Mouse (Mus musculus) megakaryocyte, embryonic 14.5 days (primary cell): Measurements from ENCODE around the gene Scpep1. TPM values are rescaled to one million over a fixed set of nuclear protein-coding genes. Genes with fewer than 3 reads are reported as not detected.

Source experiments
- H3K27me3 ChIP-seq: replicated peaks from 2 replicates; pipeline ENCODE3; 2012; ENCODE audit warnings: inconsistent platforms
- H3K36me3 ChIP-seq: replicated peaks from 2 replicates; pipeline ENCODE3; 2012; ENCODE audit warnings: low read length, inconsistent platforms, mixed read lengths
- H3K4me1 ChIP-seq: 2 replicates; pipeline ENCODE4 v1.6.1; 2012; ENCODE audit warnings: inconsistent platforms
- H3K4me3 ChIP-seq: replicated peaks from 2 replicates; pipeline ENCODE3; 2012; ENCODE audit warnings: moderate library complexity, mild to moderate bottlenecking, inconsistent platforms
- H3K9me3 ChIP-seq: 2 replicates; pipeline ENCODE4 v1.6.1; 2012; ENCODE audit warnings: inconsistent platforms
- FLI1 ChIP-seq: IDR thresholded peaks from 2 replicates; pipeline ENCODE4 v1.6.1; 2012; ENCODE audit warnings: low read length, inconsistent platforms, mixed read lengths
- GATA1 ChIP-seq: IDR thresholded peaks from 3 replicates; pipeline ENCODE4 v1.6.1; 2012; ENCODE audit warnings: mixed read lengths, low read length, inconsistent platforms, borderline replicate concordance
- polyA plus RNA-seq: library from polyadenylated mRNA; stranded (reverse); fragments of >175 nt; gene quantifications from 2 replicates; pipeline ENCODE4 v1.2.3, GENCODE M21; 2012; ENCODE audit warnings: low replicate concordance; ENCODE audit not compliant: insufficient read depth

The Scpep1 gene
- polyA plus RNA-seq, 1 experiment, result 7.4 TPM

- Histone ChIP-seq H3K9me3 (no peaks in the 10 kb centered on the region), H3K4me1 (no peaks in the 10 kb centered on the region), H3K4me3 (no peak overlapping the region), H3K36me3 (no peaks in the 10 kb centered on the region), H3K27me3 (peaks cover 2% of the 10 kb centered on the region)
- TF ChIP-seq GATA1, result no peak
- no peak for TF ChIP-seq FLI1
These were observed 23.4 kb downstream of the Scpep1 start for GRCm38 (mm10) chr11:88931692-88932530.

GRCm38 (mm10) chr11:88926566-88926965 lies 28.7 kb downstream of the Scpep1 start:
- no peak overlapping the region for H3K4me3 ChIP-seq

GRCm38 (mm10) chr11:88909388-88910036 lies 45.8 kb downstream of the Scpep1 start:
- peaks cover 8% of the 10 kb centered on the region for H3K27me3 ChIP-seq
- no peak overlapping the region for H3K4me3 ChIP-seq
- no peak for TF ChIP-seq GATA1
- no peak for TF ChIP-seq FLI1
- no peaks in the 10 kb centered on the region for H3K9me3 ChIP-seq
- H3K4me1 ChIP-seq, result peaks cover 4% of the 10 kb centered on the region
- no peaks in the 10 kb centered on the region for H3K36me3 ChIP-seq

More at GRCm38 (mm10) chr11:88926566-88926965, 28.7 kb downstream of the Scpep1 start:
- no peak for TF ChIP-seq GATA1
- TF ChIP-seq FLI1, result no peak
- Histone ChIP-seq H3K9me3 (no peaks in the 10 kb centered on the region), H3K4me1 (no peaks in the 10 kb centered on the region), H3K27me3 (peaks cover 2% of the 10 kb centered on the region), H3K36me3 (peaks cover 2% of the 10 kb centered on the region)

- TF ChIP-seq FLI1 (no peak), GATA1 (no peak)
- Histone ChIP-seq H3K4me3 (no peak overlapping the region), H3K27me3 (peaks cover 13% of the 10 kb centered on the region), H3K4me1 (peaks cover 4% of the 10 kb centered on the region), H3K9me3 (no peaks in the 10 kb centered on the region), H3K36me3 (no peaks in the 10 kb centered on the region)
These were observed 46.6 kb downstream of the Scpep1 start for GRCm38 (mm10) chr11:88908557-88909211.

- Histone ChIP-seq H3K36me3 (no peaks in the 10 kb centered on the region), H3K4me3 (no peak overlapping the region), H3K4me1 (peaks cover 4% of the 10 kb centered on the region), H3K27me3 (peaks cover 15% of the 10 kb centered on the region), H3K9me3 (no peaks in the 10 kb centered on the region)
- TF ChIP-seq FLI1, result no peak
These were observed 47.4 kb downstream of the Scpep1 start for GRCm38 (mm10) chr11:88907886-88908285.

- no peak for TF ChIP-seq FLI1
- H3K27me3 ChIP-seq, result peaks cover 23% of the 10 kb centered on the region
- no peaks in the 10 kb centered on the region for H3K36me3 ChIP-seq
- peaks cover 4% of the 10 kb centered on the region for H3K4me1 ChIP-seq
- H3K4me3 ChIP-seq, result no peak overlapping the region
- no peaks in the 10 kb centered on the region for H3K9me3 ChIP-seq
These were observed 49.6 kb downstream of the Scpep1 start for GRCm38 (mm10) chr11:88905621-88906020.

GRCm38 (mm10) chr11:88904080-88904479 lies 51.2 kb downstream of the Scpep1 start:
- TF ChIP-seq FLI1 (no peak), GATA1 (no peak)
- peaks cover 16% of the 10 kb centered on the region for H3K27me3 ChIP-seq
- no peak overlapping the region for H3K4me3 ChIP-seq
- H3K9me3 ChIP-seq, result no peaks in the 10 kb centered on the region
- peaks cover 4% of the 10 kb centered on the region for H3K4me1 ChIP-seq
- no peaks in the 10 kb centered on the region for H3K36me3 ChIP-seq

GRCm38 (mm10) chr11:88902762-88903161 lies 52.5 kb downstream of the Scpep1 start:
- no peaks in the 10 kb centered on the region for H3K9me3 ChIP-seq
- no peaks in the 10 kb centered on the region for H3K36me3 ChIP-seq
- no peak overlapping the region for H3K4me3 ChIP-seq

GRCm38 (mm10) chr11:88901341-88901802 lies 53.9 kb downstream of the Scpep1 start:
- H3K4me3 ChIP-seq, result no peak overlapping the region
- H3K27me3 ChIP-seq, result peaks cover 23% of the 10 kb centered on the region
- H3K36me3 ChIP-seq, result no peaks in the 10 kb centered on the region
- H3K9me3 ChIP-seq, result no peaks in the 10 kb centered on the region
- TF ChIP-seq FLI1 (no peak), GATA1 (no peak)
- H3K4me1 ChIP-seq, result peaks cover 11% of the 10 kb centered on the region

More at GRCm38 (mm10) chr11:88902762-88903161, 52.5 kb downstream of the Scpep1 start:
- Histone ChIP-seq H3K27me3 (peaks cover 20% of the 10 kb centered on the region), H3K4me1 (peaks cover 8% of the 10 kb centered on the region)
- TF ChIP-seq GATA1, result no peak
- no peak for TF ChIP-seq FLI1

GRCm38 (mm10) chr11:88899561-88899960 lies 55.7 kb downstream of the Scpep1 start:
- TF ChIP-seq GATA1, result no peak
- TF ChIP-seq FLI1, result no peak
- no peak overlapping the region for H3K4me3 ChIP-seq
- no peaks in the 10 kb centered on the region for H3K36me3 ChIP-seq
- H3K27me3 ChIP-seq, result peaks cover 23% of the 10 kb centered on the region
- no peaks in the 10 kb centered on the region for H3K9me3 ChIP-seq
- peaks cover 7% of the 10 kb centered on the region for H3K4me1 ChIP-seq
